Mouse (Mus musculus) ES-Bruce4 (cell line): ENCODE data around the gene Prkn.

Source experiments
- CTCF ChIP-seq: IDR thresholded peaks from one replicate; pipeline ENCODE4 v1.8.1; 2011; ENCODE audit warnings: low read depth, low read length
- EP300 ChIP-seq: IDR thresholded peaks from 2 replicates; pipeline ENCODE4 v1.6.1; 2011; ENCODE audit warnings: low read depth, low read length; ENCODE audit not compliant: insufficient read depth
- POLR2A ChIP-seq: IDR thresholded peaks from one replicate; pipeline ENCODE4 v1.8.1; 2011; ENCODE audit warnings: low read length; ENCODE audit not compliant: insufficient read depth

DNA sequence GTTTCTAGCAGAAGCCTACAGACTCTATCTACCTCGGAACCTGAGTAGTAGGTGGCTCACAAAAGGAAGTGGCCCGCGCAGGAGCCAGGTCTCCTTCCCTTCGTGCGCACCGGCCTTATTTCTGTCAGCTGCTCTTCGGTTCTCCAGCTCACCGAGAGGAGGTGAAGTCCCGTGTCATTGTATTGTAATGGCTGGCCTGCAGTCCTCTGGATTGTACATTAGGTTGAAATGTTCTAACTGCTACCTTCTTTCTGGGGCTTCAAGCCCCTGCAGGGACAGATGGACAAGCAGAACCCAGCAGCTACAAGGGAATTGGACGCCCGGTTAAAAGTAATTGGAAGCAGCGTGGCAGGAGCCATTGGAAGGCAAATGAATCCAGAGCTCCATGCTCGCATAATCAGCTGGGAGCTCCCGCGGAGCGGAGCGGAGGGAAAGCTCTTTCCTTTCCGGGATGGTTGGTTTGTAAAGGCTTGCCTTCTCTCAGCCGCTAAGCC is 1072.7 kb downstream of the Prkn start:
- TF ChIP-seq CTCF, result no peak
- no peak for TF ChIP-seq POLR2A
- no peak for TF ChIP-seq EP300
